Mouse (Mus musculus) layer of hippocampus, postnatal 14 days (tissue): ENCODE measurements at regions not wholly inside any gene's neighbourhood (a gene's known extent, or its start where the extent isn't known, plus 50 kb on each side); places are given as distances from the start of the nearest gene placed in this dataset.

Source experiments
- DNase-seq, 2 experiments: peaks; one replicate each; pipeline ENCODE4 v3.0.0; 2021 to 2022; ENCODE audit warnings: low spot score in 2 of 2, mixed read lengths in 1 of 2

- peak in 1 of 2 experiments; percentile 12 for DNase-seq
Measured at GRCm38 (mm10) chr3:132007356-132007755, 77.7 kb upstream of the Dkk2 start.

- no peak for DNase-seq
Measured at GRCm38 (mm10) chr3:132015205-132015604, 69.9 kb upstream of the Dkk2 start.

GRCm38 (mm10) chr3:132017485-132018261, 67.4 kb upstream of the Dkk2 start:
- no peak for DNase-seq

- no peak for DNase-seq
Measured at GRCm38 (mm10) chr3:132018505-132018904, 66.6 kb upstream of the Dkk2 start.

GRCm38 (mm10) chr3:132022032-132022431, 63.1 kb upstream of the Dkk2 start:
- no peak for DNase-seq

GRCm38 (mm10) chr3:132023342-132023741, 61.8 kb upstream of the Dkk2 start:
- DNase-seq: peak in 1 of 2 experiments; percentile 8

- DNase-seq: no peak
Measured at GRCm38 (mm10) chr3:132029112-132029511, 56.0 kb upstream of the Dkk2 start.

- DNase-seq: no peak
Measured at GRCm38 (mm10) chr3:132033078-132033713, 51.9 kb upstream of the Dkk2 start.

GRCm38 (mm10) chr3:132035176-132035575, 49.9 kb upstream of the Dkk2 start:
- DNase-seq: no peak
